Mouse (Mus musculus) heart, postnatal 25 days (tissue): ENCODE measurements around the gene Col13a1. TPM values are rescaled to one million over a fixed set of nuclear protein-coding genes. Genes with fewer than 3 reads are reported as not detected.

Experiments
- DNase-seq: peaks from one replicate; pipeline ENCODE4 v3.0.0; 2022; ENCODE audit warnings: low spot score
- intact Hi-C: fragments of 180-260 bp; cut with DNase I; formaldehyde crosslinking; loops from one replicate; pipeline ENCODE4 v1.15.1; 2025
- total RNA-seq, 2 experiments: library from RNA; stranded (reverse); gene quantifications; 2 replicates each; pipeline ENCODE4 v1.2.3; 2021

Gene Col13a1
- total RNA-seq, 2 experiments from 2014 or later = 0.78 to 0.86 TPM

- no peak for DNase-seq
- intact Hi-C loops = no loop called here
Measured at GRCm38 (mm10) chr10:61974581-61974980, 4.3 kb downstream of the Col13a1 start.

GRCm38 (mm10) chr10:61972041-61972440 is 6.9 kb downstream of the Col13a1 start:
- intact Hi-C loops = no loop called here
- DNase-seq = no peak

- no peak for DNase-seq
- intact Hi-C loops = no loop called here
Measured at GRCm38 (mm10) chr10:61968003-61968553, 10.8 kb downstream of the Col13a1 start.

GRCm38 (mm10) chr10:61967207-61967606 is 11.7 kb downstream of the Col13a1 start:
- DNase-seq = no peak
- intact Hi-C loops = no loop called here

- intact Hi-C loops = no loop called here
- no peak for DNase-seq
Measured at GRCm38 (mm10) chr10:61965386-61965841, 13.5 kb downstream of the Col13a1 start.

GRCm38 (mm10) chr10:61956718-61957117 is 22.2 kb downstream of the Col13a1 start:
- no peak for DNase-seq

GRCm38 (mm10) chr10:61953916-61954315 is 25.0 kb downstream of the Col13a1 start:
- no peak for DNase-seq
- intact Hi-C loops = no loop called here

More at GRCm38 (mm10) chr10:61956718-61957117, 22.2 kb downstream of the Col13a1 start:
- intact Hi-C loops = no loop called here

GRCm38 (mm10) chr10:61949542-61949941 is 29.4 kb downstream of the Col13a1 start:
- no peak for DNase-seq
- intact Hi-C loops = no loop called here

GRCm38 (mm10) chr10:61944386-61944785 is 34.5 kb downstream of the Col13a1 start:
- intact Hi-C loops = no loop called here
- DNase-seq = no peak

GRCm38 (mm10) chr10:61943480-61943879 is 35.4 kb downstream of the Col13a1 start:
- intact Hi-C loops = no loop called here
- no peak for DNase-seq

GRCm38 (mm10) chr10:61942719-61943118 is 36.2 kb downstream of the Col13a1 start:
- intact Hi-C loops = no loop called here
- no peak for DNase-seq

- intact Hi-C loops = no loop called here
- no peak for DNase-seq
Measured at GRCm38 (mm10) chr10:61936211-61937121, 42.4 kb downstream of the Col13a1 start.

- intact Hi-C loops = no loop called here
- DNase-seq = no peak
Measured at GRCm38 (mm10) chr10:61931678-61932077, 47.2 kb downstream of the Col13a1 start.

- intact Hi-C loops = no loop called here
- DNase-seq = no peak
Measured at GRCm38 (mm10) chr10:61929901-61930300, 49.0 kb downstream of the Col13a1 start.

- no peak for DNase-seq
- intact Hi-C loops = no loop called here
Measured at GRCm38 (mm10) chr10:61928725-61929651, 49.9 kb downstream of the Col13a1 start.

GRCm38 (mm10) chr10:61925691-61926090 is 53.2 kb downstream of the Col13a1 start:
- no peak for DNase-seq
- intact Hi-C loops = no loop called here

GRCm38 (mm10) chr10:61920655-61921365 is 58.1 kb downstream of the Col13a1 start:
- DNase-seq = no peak

GRCm38 (mm10) chr10:61919924-61920654 is 58.8 kb downstream of the Col13a1 start:
- intact Hi-C loops = no loop called here
- DNase-seq = no peak

More at GRCm38 (mm10) chr10:61920655-61921365, 58.1 kb downstream of the Col13a1 start:
- intact Hi-C loops = no loop called here

GRCm38 (mm10) chr10:61919496-61919895 is 59.4 kb downstream of the Col13a1 start:
- DNase-seq = no peak

More at GRCm38 (mm10) chr10:61919496-61919895, 59.4 kb downstream of the Col13a1 start:
- intact Hi-C loops = no loop called here
